Mouse (Mus musculus): ENCODE results near the gene Tex261. TPM values are rescaled to one million over a fixed set of nuclear protein-coding genes. Genes with fewer than 3 reads are reported as not detected.
A peak's percentile ranks its signal among the peaks of the same experiment; 100 is the strongest.
"Not testable (repeated sequence)": the region's sequence is repeated elsewhere in the genome, so short reads cannot be mapped to it uniquely, and the experiment has no call there.

Gene Tex261
- 100 to 1,000 TPM; 171 to 183 TPM for total RNA-seq (2021)
- long read RNA-seq, experiment 1, transcript Tex261-201 (6 exons, 2,984 nt): major isoform, 184 of 214 reads
- long read RNA-seq, experiment 1, partial matches to known transcripts: 9 of 214 reads
- long read RNA-seq, experiment 1, other reads (novel, unspliced or antisense): 21 of 214 reads
- long read RNA-seq, experiment 2, transcript Tex261-201 (6 exons, 2,984 nt): major isoform, 341 of 376 reads
- long read RNA-seq, experiment 2, partial matches to known transcripts: 7 of 376 reads
- long read RNA-seq, experiment 2, other reads (novel, unspliced or antisense): 28 of 376 reads

GRCm38 (mm10) chr6:83775638-83776293 lies at the start of gene Tex261:
Gene Tex261, minus strand, starts transcription at chr6:83775813.
- DNase-seq (ENCODE audit: low spot score in 2 of 2): peak; percentile 91 to 92

DNA sequence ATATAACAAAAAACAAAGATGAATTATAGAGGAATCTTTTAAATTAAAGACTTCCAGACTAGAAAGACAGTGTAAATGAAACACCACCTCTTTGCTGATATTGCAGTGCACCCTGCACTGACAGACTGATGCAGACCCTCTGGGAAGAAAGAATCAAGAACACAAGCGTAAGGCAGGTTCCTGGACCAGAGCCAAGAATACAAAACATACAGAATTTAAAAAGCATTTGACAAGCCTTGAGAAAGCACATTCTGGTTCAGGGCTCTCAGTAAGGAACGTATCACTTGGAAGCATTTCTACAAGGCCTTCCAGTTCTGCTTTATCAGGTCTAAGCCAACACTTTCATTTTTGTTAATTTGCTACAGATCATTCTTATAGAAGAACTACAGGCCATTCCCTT lies 46.2 kb upstream of the Tex261 start:
- no peak for DNase-seq (ENCODE audit: low spot score in 2 of 2)

GRCm38 (mm10) chr6:83820727-83821515 lies 45.3 kb upstream of the Tex261 start:
- no peak for DNase-seq (ENCODE audit: low spot score in 2 of 2)

- DNase-seq (ENCODE audit: low spot score in 2 of 2): no peak
Measured at GRCm38 (mm10) chr6:83818996-83819395, 43.4 kb upstream of the Tex261 start.

DNA sequence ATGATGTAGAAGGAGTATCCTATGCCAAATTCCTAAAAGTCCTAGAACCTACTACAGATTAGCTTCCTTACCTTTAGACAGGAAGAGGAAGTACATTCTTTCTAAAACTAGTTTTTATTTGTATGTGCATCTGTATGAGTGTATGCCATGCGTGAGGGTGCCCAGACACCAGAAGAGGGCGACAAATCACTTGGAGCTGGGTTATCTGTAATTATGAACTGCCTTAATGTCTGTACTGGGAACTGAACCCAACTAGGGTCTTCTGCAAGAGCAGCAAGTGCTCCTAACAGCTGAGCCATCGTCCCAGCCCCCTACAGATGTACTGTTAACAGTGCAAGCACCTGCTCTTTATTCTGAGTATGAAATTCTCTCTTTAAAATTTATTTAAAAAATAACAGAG lies 40.2 kb upstream of the Tex261 start:
- DNase-seq (ENCODE audit: low spot score in 2 of 2): no peak

DNA sequence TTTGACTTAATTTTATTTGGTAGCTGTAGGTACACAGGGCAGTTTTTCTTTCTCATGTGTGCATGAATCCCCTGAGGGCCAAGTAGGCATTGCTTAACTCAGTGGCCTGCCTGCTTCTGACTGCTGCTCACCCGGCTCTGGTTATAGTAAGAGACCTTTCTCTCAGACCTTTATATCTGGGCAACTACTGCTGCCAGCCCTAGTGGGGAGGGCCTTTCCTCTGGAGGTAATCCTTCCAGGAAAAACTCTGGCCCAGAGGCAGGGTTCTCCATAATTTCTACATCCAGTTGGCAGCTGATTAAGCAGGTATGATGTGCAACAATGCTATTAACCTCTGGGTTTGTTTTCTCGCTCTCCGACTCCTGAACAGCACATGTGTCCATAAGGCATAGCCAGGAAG lies 27.2 kb upstream of the Tex261 start:
- no peak for DNase-seq (ENCODE audit: low spot score in 2 of 2)

DNA sequence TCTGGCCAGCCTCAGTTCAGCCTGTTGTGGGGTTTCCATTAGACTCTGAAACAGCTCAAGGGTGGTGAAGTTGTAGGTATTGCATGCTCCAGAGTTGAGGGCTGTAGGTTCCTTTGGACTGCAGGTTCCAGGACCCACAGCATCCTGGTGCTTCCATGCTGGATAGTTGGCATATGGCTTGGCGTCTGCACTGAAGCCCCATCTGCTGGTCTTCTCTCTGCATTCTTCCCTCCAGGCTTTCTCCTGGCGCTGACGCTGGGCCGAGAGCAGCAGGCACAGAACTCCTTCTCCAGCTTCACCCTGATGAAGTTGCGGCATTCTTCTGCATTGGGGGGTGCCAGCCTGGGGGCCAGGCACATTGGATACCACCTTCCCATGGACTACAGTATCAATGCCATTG lies 26.4 kb upstream of the Tex261 start:
- no peak for DNase-seq (ENCODE audit: low spot score in 2 of 2)

- DNase-seq (ENCODE audit: low spot score in 2 of 2): no peak
Measured at GRCm38 (mm10) chr6:83796686-83797085, 21.1 kb upstream of the Tex261 start.

DNA sequence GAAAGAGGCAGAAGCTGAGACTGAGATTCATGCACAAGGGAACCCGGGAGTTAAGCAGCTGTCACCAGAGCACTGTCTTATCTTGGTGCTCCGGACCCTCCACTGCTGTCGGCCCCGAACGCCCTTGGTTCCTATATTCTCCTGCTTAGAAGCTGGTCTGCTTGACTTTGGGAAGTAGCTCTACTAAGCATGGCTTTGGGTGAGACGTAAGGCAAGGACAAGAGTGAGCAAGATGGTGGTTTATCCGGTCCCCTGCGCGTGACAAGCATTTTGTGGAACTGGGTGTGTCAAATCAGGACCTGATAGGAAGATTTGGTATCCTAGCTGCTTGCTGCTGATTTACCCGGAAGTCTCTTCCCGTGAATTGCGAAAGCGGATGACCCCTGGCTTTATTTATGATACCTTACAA lies 19.9 kb upstream of the Tex261 start:
- peak in 1 of 2 experiments; percentile 35 for DNase-seq (ENCODE audit: low spot score in 2 of 2)

DNA sequence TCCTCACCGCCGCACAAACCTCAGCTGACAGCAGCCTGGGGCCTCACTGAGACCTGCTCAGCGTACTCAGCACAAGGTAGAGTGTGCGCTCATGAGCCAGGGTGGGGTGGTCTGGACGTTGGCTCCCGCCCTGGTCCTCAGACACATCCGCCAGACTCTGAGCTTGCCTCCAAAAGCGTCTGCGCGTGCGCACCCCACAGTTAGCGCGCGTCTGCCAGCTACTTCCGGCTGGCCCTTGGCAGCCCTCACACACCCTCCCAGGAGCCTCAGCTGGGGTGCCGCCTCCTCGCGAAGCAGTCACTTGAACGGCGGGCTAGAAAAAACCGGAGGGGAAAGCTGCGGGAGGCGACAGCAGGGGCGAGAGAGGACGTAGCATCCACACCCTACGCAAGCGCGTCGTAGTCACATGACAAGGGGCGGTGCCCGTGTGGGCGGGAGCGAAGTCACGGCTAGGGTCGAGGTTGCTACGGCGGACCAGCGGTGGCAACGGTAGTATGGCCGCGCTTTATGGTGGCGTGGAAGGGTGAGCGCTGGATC lies 19.2 kb upstream of the Tex261 start, which contains the start of gene Nagk:
TSS of gene Nagk (plus strand) at position 223 of the 537 bp plus-strand sequence.
- DNase-seq (ENCODE audit: low spot score in 2 of 2): peak; percentile 91 to 93

DNA sequence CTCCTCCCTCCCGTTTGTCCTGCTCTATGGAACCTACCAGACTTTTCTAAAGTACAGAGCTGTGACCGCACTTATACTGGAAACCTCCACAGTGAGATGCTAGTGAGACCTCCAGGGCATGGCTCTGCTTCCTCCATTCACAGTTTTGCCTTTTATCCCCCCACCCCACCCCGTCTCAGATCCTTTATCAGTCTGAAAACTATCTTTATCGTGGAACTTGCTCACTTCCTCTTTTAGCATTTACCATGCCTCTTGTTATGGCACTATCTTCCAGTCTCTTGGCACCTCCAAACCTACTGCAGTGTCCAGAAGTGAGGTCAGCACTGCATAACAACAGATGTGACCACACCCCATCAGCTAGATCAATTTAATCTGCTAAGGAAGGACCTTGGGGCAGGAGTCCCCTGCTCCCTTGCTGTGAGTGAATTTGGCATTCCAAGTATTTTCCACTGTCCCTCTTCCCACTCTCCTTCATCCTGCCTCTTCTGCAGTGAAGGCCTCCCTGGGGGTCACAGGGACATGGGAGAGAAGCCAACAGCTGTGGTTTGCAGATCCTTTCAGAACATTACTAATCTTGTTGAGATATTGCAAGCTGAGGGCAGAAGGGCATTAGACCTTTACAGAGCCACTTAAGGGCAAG lies 15.8 kb upstream of the Tex261 start:
- DNase-seq (ENCODE audit: low spot score in 2 of 2): no peak

DNA sequence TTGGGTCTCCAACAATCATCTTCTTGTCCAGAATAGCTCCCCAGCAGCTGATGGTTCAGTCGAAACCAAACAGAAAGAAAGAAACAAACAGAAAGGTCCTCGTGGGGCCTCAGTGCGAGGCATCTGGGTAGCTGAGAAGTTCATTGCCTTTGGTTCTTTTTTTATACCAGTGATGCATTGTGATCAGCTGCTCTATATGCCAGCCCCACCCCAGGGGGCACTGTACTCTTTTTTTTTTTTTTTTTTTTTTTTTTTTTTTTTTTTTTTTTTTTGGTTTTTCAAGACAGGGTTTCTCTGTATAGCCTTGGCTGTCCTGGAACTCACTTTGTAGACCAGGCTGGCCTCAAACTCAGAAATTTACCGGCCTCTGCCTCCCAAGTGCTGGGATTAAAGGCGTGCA lies 14.9 kb upstream of the Tex261 start:
- DNase-seq (ENCODE audit: low spot score in 2 of 2): not testable (repeated sequence)

DNA sequence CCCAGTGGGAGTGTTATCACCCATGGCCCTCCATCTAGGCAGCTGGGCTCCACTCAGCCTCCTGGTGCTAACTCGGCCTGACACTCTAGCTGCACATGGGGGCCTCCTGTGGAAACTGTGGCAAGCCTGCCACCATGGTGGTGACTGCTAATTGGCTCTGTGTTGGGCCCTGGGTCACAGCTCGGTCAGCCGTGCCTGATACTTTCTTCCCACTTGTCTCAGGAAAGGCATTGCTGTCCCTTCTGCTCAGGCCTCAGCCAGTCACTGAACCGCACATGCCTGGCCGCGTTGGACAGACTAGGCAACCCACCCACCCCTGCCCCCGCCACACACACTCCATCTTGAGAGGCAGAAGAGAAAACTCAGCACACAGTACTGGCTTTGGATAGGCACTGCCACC lies 12.9 kb upstream of the Tex261 start:
- no peak for DNase-seq (ENCODE audit: low spot score in 2 of 2)

GRCm38 (mm10) chr6:83786426-83786825 lies 10.8 kb upstream of the Tex261 start:
- DNase-seq (ENCODE audit: low spot score in 2 of 2): no peak

GRCm38 (mm10) chr6:83779026-83779425 lies 3.4 kb upstream of the Tex261 start:
- peak; percentile 43 to 47 for DNase-seq (ENCODE audit: low spot score in 2 of 2)

GRCm38 (mm10) chr6:83778306-83778705 lies 2.7 kb upstream of the Tex261 start:
- DNase-seq (ENCODE audit: low spot score in 2 of 2): peak in 1 of 2 experiments; percentile 37

- no peak for DNase-seq (ENCODE audit: low spot score in 2 of 2)
Measured at GRCm38 (mm10) chr6:83774781-83775563, 641 bp downstream of the Tex261 start.

DNA sequence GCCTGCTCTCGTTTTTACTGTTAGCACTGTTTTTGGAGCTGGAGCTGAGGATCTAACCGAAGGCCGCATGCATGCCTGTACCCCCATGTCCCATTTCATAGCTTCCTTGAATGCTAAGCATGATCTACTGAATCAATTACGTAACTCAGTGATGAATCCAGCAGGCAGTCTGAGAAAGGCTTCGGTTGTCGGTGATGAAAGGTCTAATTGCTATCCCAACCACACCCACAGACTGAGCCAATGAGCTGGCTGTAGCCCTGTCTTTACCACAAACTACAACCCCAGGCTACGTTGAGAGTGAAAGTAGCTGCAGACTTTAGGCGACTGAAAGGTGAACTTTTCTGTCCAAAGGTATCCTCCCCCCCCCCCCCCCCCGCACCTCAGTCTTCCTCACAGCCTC lies 1.5 kb downstream of the Tex261 start:
- DNase-seq (ENCODE audit: low spot score in 2 of 2): no peak

DNA sequence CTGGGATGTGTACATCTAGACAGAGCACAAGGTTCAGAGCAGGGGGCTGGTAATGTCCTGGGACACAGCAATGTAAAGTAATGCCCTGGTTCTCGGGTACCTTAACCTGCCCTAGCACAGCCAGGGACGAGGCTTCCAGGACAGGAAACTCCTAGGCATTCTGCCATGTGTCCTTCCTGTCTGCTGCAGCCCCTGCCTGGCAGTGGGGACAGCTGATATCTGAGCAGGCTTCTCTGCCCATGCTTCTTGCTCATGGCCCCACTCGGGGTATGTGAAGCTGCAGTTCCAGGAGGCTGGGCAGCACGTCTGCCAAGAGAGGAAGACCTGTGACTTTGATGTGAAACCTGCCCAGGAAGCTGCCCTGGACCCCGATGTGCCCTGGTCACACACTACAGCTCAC lies 7.1 kb downstream of the Tex261 start:
- DNase-seq (ENCODE audit: low spot score in 2 of 2): no peak

- no peak for DNase-seq (ENCODE audit: low spot score in 2 of 2)
Measured at GRCm38 (mm10) chr6:83766982-83767381, 8.6 kb downstream of the Tex261 start.

Data from adrenal gland, adult 18-20 months (tissue).